Mouse (Mus musculus): Measurements from ENCODE around the gene Gnptg.

Gene Gnptg

DNA sequence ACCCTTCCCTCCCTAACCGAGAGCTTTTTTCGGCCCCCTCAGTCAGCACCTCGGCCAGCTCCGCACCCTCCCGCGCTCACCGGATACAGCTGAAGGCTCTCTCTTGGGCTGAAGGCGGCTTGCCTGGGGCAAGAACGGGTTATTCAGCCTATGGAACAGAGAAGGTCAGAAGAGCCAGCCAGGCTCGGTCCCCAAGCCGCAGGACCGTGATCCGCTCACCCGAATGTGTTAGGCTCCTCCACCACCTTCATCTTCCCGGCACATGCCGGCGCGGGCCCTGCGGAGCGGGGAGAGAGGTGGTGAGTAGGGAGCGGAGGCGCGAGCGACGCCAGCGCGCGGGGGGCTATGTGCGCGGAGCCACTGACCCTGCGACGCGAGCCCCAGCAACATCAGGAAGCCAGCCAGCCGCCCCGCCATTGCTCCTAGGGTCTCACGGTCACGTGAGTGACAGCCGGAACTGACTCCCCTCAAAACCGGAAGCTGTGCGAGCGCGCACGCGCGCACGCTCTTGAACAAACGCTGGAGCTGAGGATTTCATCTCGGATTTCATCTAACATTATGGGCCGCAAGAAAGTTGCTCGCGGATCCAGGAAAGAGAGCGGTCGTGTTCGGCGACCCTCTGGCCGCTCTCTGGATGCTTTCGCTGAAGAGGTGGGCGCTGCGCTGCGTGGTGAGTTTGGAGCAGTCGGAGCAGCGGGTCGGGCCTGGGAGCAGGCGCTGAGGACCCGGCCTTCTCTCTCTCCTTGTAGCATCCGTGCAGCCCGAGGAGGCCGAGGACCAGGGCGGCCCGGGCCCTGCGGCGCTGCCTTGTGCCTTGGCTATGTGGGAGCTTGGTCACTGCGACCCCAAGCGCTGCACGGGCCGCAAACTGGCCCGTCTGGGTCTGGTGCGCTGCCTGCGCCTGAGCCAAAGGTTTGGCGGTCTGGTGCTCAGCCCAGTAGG is at the start of gene Gnptg, which contains the start of gene Tsr3:
TSS of gene Gnptg (minus strand) at position 430 of the 942 bp plus-strand sequence.
TSS of gene Tsr3 (plus strand) at position 476 of the 942 bp plus-strand sequence.
- Histone ChIP-seq H3K36me3 (ENCODE audit: insufficient read depth, low read length) (peaks cover 35% of the 10 kb centered on the region), H3K4me1 (replicated peaks; ENCODE audit: low read depth, low read length) (peaks cover 60% of the 10 kb centered on the region), H3K9me3 (ENCODE audit: low read length) (no peaks in the 10 kb centered on the region), H3K4me3 (replicated peaks; ENCODE audit: low read length) (peak within 1 kb of the TSS; percentile 98), H3K27me3 (ENCODE audit: insufficient read depth, low read length) (peaks cover 8% of the 10 kb centered on the region)
- no peak for TF ChIP-seq CTCF (conservative IDR thresholded peaks at IDR 0.05; ENCODE audit: low read length)
- no peak for TF ChIP-seq NANOG (IDR thresholded peaks at IDR 0.05; ENCODE audit: borderline replicate concordance, low read length)
- no peak for TF ChIP-seq POU5F1 (IDR thresholded peaks at IDR 0.05; ENCODE audit: borderline replicate concordance, low read length)

DNA sequence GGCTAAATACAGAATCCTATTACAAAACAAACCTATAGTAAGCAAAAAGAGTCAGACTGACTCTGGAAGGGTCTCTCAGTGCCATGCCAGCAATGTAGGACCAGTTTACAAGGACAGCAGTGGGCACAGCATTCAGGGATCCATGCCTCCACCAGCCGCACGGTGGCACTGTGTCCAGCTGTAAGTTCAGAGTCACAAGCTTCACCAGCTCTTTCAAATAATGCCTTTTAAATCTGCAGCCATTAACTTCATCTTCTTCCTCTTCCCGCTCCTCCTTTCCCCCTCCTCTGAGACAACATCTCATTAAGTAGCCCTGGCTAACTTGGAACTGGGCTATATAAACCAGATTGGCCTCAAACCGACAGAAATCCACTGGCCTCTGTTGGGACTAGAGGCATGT is 48.9 kb upstream of the Gnptg start:
- H3K9me3 ChIP-seq (ENCODE audit: low read length) = no peaks in the 10 kb centered on the region
- TF ChIP-seq CTCF (conservative IDR thresholded peaks at IDR 0.05; ENCODE audit: low read length) (peak; percentile 45), POU5F1 (IDR thresholded peaks at IDR 0.05; ENCODE audit: borderline replicate concordance, low read length) (no peak)
- peaks cover 20% of the 10 kb centered on the region for H3K4me1 ChIP-seq (replicated peaks; ENCODE audit: low read depth, low read length)
- H3K36me3 ChIP-seq (ENCODE audit: insufficient read depth, low read length) = no peaks in the 10 kb centered on the region
- H3K27me3 ChIP-seq (ENCODE audit: insufficient read depth, low read length) = no peaks in the 10 kb centered on the region
- H3K4me3 ChIP-seq (replicated peaks; ENCODE audit: low read length) = no peak overlapping the region

DNA sequence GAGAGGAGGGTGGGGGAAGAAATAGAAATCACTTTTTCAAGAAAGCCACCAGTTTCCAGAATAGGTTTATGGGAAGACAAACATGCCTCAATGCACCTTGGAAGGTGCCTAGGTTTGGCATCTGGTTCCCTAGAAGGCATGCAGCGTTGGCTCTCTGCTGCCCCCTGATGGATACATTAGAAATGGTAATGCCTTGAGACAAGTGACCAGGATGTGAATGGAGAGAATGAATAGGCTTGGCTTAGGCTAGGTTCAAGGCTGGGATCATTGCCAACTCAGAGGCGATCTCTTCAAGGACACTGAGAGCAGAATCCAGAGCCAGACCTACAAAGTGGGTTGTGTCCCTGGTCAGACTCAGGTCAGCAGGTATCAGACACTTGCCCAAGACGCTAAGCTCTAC is 45.1 kb upstream of the Gnptg start:
- TF ChIP-seq NANOG (IDR thresholded peaks at IDR 0.05; ENCODE audit: borderline replicate concordance, low read length) = no peak
- peak; percentile 98 for TF ChIP-seq CTCF (conservative IDR thresholded peaks at IDR 0.05; ENCODE audit: low read length)
- TF ChIP-seq POU5F1 (IDR thresholded peaks at IDR 0.05; ENCODE audit: borderline replicate concordance, low read length) = no peak
- no peaks in the 10 kb centered on the region for H3K9me3 ChIP-seq (ENCODE audit: low read length)
- H3K36me3 ChIP-seq (ENCODE audit: insufficient read depth, low read length) = no peaks in the 10 kb centered on the region

DNA sequence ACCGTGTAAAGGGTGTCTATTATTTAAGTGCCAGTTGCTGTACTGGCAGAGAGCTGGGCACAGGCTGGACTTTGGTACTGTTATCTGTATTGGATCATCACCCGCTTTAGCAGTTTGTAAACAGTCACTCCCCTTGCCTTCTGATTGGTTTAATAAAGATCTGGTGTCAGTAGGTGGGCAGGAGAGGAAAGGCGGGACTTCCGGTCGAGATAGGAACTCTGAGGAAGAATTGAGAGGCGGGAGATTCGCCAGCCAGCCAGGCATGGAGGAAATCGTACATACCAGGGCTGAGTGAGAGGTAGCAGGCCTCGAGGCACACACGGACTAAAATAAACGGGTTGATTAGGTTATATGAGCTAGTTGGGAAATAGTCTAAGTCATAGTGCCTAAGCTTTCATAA is 42.2 kb upstream of the Gnptg start:
- Histone ChIP-seq H3K4me3 (replicated peaks; ENCODE audit: low read length) (peak overlapping the region; percentile 63), H3K9me3 (ENCODE audit: low read length) (no peaks in the 10 kb centered on the region)
- no peak for TF ChIP-seq NANOG (IDR thresholded peaks at IDR 0.05; ENCODE audit: borderline replicate concordance, low read length)
- no peak for TF ChIP-seq CTCF (conservative IDR thresholded peaks at IDR 0.05; ENCODE audit: low read length)
- TF ChIP-seq POU5F1 (IDR thresholded peaks at IDR 0.05; ENCODE audit: borderline replicate concordance, low read length) = no peak

More for the DNA sequence above, 45.1 kb upstream of the Gnptg start:
- Histone ChIP-seq H3K4me3 (replicated peaks; ENCODE audit: low read length) (no peak overlapping the region), H3K27me3 (ENCODE audit: insufficient read depth, low read length) (no peaks in the 10 kb centered on the region), H3K4me1 (replicated peaks; ENCODE audit: low read depth, low read length) (peaks cover 21% of the 10 kb centered on the region)

DNA sequence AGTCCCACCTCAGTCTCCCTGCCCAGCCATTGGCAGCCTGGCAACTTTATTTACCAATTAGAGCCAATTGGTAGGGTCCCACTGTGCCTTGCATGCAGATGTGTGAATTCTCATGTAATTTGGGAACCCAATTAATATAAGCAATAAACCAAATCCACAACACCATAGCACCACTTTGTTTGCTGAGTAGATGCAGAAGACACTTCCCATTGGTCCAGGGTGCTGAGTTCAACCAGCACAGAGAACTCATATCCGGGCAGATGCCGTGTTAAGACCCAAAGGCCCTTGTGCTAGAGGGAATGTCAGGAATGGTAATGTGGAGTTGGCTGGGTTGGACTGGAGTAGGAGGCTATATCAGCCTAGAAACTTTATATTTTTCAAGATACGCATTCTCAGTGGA is 35.9 kb upstream of the Gnptg start:
- TF ChIP-seq NANOG (IDR thresholded peaks at IDR 0.05; ENCODE audit: borderline replicate concordance, low read length) = no peak
- TF ChIP-seq CTCF (conservative IDR thresholded peaks at IDR 0.05; ENCODE audit: low read length) = no peak
- no peak for TF ChIP-seq POU5F1 (IDR thresholded peaks at IDR 0.05; ENCODE audit: borderline replicate concordance, low read length)
- no peaks in the 10 kb centered on the region for H3K27me3 ChIP-seq (ENCODE audit: insufficient read depth, low read length)
- peaks cover 36% of the 10 kb centered on the region for H3K4me1 ChIP-seq (replicated peaks; ENCODE audit: low read depth, low read length)
- H3K9me3 ChIP-seq (ENCODE audit: low read length) = no peaks in the 10 kb centered on the region
- H3K4me3 ChIP-seq (replicated peaks; ENCODE audit: low read length) = no peak overlapping the region
- peaks cover 13% of the 10 kb centered on the region for H3K36me3 ChIP-seq (ENCODE audit: insufficient read depth, low read length)

More for the DNA sequence above, 42.2 kb upstream of the Gnptg start:
- H3K27me3 ChIP-seq (ENCODE audit: insufficient read depth, low read length) = no peaks in the 10 kb centered on the region
- peaks cover 19% of the 10 kb centered on the region for H3K4me1 ChIP-seq (replicated peaks; ENCODE audit: low read depth, low read length)
- H3K36me3 ChIP-seq (ENCODE audit: insufficient read depth, low read length) = no peaks in the 10 kb centered on the region

DNA sequence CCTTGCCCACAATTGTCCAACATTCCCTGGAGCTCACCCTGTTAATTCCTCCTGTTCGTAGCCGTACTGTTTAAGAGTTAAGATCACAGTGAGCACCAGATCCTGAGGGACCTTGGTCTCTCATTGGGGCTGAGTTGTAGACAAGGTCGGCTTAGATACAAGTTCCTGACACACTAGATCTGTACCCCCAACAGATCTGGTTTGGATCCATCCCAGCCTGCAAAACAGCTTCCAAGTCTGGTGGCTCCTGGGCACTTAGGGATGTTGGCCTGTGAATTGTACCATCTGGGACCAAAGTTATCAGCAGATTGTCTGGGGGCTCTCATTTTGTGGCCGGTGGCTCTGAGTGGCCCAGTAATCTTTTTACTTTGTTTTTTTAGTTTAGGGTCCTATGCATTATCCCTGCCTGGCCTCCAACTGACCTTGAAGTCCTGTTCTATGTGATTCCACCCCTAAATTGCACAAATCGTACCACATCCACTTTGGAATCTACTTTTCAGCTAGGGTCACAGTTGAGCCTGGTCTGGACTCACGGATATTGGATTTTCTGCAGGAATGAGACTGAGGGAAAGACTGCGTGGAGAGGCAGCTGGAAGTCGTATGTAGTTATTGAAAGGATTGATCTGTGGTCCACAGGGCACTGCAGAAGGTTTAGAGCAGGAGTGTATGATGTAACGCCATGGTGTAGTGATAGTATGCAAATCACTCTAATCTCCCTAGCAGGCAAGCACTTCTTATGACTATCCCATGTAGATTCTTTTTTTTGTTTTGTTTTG is 34.8 kb upstream of the Gnptg start, which contains the start of gene Ube2i:
TSS of gene Ube2i (minus strand) at position 52 of the 776 bp plus-strand sequence.
- no peaks in the 10 kb centered on the region for H3K9me3 ChIP-seq (ENCODE audit: low read length)
- H3K4me3 ChIP-seq (replicated peaks; ENCODE audit: low read length) = peak within 1 kb of the TSS; percentile 100
- peaks cover 47% of the 10 kb centered on the region for H3K4me1 ChIP-seq (replicated peaks; ENCODE audit: low read depth, low read length)
- TF ChIP-seq CTCF (conservative IDR thresholded peaks at IDR 0.05; ENCODE audit: low read length) (no peak), POU5F1 (IDR thresholded peaks at IDR 0.05; ENCODE audit: borderline replicate concordance, low read length) (no peak), NANOG (IDR thresholded peaks at IDR 0.05; ENCODE audit: borderline replicate concordance, low read length) (no peak)
- H3K27me3 ChIP-seq (ENCODE audit: insufficient read depth, low read length) = no peaks in the 10 kb centered on the region
- H3K36me3 ChIP-seq (ENCODE audit: insufficient read depth, low read length) = peaks cover 23% of the 10 kb centered on the region

DNA sequence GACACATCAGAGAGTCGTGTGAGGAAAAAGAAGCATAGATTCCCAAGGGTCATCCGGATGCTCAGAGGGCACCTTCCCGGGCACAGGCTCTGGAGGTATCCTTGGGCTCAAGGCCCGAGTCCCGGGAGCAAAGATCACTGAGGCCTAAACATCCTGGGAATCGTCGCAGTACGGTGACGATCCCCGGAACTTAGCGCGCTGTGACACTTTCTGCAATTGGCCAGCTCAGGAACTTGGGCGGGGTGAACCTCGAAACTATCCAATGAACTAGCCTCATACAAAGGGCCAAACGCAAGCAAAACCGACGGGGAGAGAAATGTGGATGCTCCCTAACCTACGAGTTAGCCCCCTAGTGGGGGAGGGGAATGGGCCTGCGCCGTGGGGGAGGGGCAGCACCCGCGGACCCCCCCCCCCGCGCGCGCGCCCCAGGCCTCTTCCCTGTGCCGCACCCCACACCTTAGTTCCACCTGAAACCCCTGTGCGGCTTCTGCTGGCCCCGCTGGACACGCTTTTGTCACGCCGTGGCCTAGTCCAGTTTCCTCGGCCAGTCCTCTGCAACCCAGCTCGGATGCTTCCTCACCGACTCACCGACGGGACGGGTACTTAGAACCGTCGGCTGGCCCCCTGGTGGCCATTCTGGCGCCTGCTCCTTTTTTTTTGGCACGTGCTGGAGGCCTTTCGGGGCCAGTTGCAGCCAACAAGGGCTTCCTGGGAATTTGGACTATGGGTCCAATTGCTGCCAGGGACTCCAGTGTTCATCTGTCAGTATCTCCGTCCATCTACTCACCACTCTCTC is 34.0 kb upstream of the Gnptg start:
- H3K27me3 ChIP-seq (ENCODE audit: insufficient read depth, low read length) = no peaks in the 10 kb centered on the region
- H3K36me3 ChIP-seq (ENCODE audit: insufficient read depth, low read length) = peaks cover 32% of the 10 kb centered on the region
- H3K4me1 ChIP-seq (replicated peaks; ENCODE audit: low read depth, low read length) = peaks cover 55% of the 10 kb centered on the region
- TF ChIP-seq CTCF (conservative IDR thresholded peaks at IDR 0.05; ENCODE audit: low read length) (peak; percentile 61), POU5F1 (IDR thresholded peaks at IDR 0.05; ENCODE audit: borderline replicate concordance, low read length) (no peak), NANOG (IDR thresholded peaks at IDR 0.05; ENCODE audit: borderline replicate concordance, low read length) (no peak)
- H3K9me3 ChIP-seq (ENCODE audit: low read length) = no peaks in the 10 kb centered on the region
- peak overlapping the region; percentile 100 for H3K4me3 ChIP-seq (replicated peaks; ENCODE audit: low read length)
